Mouse (Mus musculus) urinary bladder, postnatal 36 days (tissue): Measurements from ENCODE around the gene Rad54l2.

Source experiments
- DNase-seq, 2 experiments: peaks; one replicate each; pipeline ENCODE4 v3.0.0; 2022; ENCODE audit warnings: low spot score in 2 of 2, mixed read lengths in 1 of 2

Rad54l2 gene

GRCm38 (mm10) chr9:106676571-106676970, 112.4 kb downstream of the Rad54l2 start:
- no peak for DNase-seq

DNA sequence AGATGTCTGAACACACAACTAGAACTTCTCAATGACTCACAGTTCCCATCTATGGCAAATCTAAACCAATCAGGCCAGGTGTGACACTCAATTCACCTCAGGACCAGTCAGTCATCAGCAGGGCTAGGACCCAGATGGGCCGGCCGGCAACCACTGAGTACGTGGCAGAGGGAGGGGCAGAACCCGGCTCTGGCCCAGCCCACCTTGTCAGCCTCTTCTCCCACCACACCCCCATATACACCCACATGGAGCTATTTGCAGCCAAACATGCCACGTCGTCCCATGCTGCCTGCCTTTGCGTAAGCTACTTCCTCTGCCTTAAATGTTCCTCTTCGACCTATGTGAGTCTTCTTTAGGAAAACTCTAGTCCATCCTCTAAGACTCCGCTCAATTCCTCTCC, 113.0 kb downstream of the Rad54l2 start:
- DNase-seq = no peak

DNA sequence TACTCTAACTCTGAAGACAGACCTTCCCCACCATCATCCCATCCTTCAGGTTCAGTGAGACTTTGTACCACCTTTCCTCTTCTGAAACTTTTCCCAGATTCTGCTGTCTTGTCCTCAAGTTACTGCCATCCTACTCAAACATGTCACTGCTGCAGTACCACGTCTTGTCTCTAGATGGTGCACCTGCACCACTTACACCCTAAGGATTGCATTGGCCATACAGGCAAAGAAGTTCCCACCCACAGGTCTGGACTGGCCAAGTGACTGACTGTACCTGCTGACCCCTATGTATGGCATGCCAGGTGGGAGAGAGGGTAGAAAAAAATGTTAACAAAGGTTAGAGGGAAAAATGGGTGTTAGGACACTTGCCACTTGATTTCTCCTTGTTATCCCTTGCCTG, 113.5 kb downstream of the Rad54l2 start:
- peak; percentile 78 to 82 for DNase-seq

DNA sequence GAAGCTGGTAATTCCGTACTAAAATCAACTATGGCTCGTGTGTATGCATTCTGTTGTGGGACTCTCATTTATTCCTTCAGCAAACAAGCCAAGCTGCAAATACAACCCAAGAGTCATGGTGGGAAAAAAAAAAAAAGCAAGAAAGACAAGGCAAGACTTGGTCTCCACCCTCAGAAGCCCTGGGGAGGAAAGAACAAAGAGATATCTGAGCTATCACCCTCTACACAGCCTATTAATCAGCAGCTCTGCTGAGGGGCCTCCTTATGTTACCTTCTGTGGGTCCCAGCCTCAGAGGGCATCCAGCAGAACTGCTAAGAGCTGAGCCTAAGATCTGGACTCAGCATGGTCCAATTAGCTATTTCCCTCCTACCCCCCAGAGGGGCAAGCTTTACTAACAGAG, 115.1 kb downstream of the Rad54l2 start:
- DNase-seq = no peak

GRCm38 (mm10) chr9:106664856-106665255, 124.1 kb downstream of the Rad54l2 start:
- DNase-seq = no peak

GRCm38 (mm10) chr9:106664433-106664832, 124.6 kb downstream of the Rad54l2 start:
- DNase-seq = no peak

- no peak for DNase-seq
These were observed 125.8 kb downstream of the Rad54l2 start for GRCm38 (mm10) chr9:106663200-106663599.

DNA sequence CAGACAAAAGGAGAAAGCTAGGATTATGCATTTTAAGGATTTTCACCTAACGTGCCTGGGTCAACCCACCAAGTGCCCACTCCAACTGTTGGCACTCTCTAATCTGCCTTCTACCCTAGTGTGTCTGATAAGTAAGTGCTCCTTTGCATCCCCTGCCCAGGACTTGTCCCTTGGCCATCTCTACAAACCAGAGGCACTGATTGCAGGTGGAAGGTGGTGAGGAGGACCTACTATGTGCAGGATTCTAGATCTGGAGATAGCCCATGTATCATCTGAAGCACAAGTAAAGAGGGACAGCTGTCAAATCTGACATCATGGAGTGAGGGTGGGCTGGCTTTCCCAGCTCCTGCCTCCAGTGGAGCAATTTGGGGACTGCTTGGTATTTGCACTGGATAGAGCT, 129.1 kb downstream of the Rad54l2 start:
- DNase-seq = no peak

- DNase-seq = no peak
These were observed 129.6 kb downstream of the Rad54l2 start for GRCm38 (mm10) chr9:106659441-106659840.

DNA sequence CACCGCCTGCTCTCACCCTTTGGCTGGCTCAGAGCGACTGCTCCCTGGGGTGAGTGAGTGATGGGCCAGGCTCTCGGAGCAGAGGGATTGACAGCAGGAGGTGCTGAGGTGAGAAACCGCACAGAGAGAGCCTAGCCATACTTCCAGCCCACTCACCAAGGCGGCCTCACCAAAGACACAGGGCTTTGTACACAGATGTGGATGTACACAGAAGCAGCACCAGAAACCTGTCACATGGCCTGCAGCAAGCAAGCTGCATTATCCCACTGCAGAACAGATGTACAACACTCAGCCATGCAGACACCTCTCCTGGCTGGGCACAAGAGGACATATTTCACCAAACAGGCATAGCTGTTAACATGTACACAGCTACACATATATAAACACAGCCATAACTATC, 131.4 kb downstream of the Rad54l2 start:
- no peak for DNase-seq

- DNase-seq = no peak
These were observed 132.2 kb downstream of the Rad54l2 start for GRCm38 (mm10) chr9:106656820-106657219.

- peak; percentile 39 to 59 for DNase-seq
These were observed 132.9 kb downstream of the Rad54l2 start, which contains the start of gene Grm2 for GRCm38 (mm10) chr9:106655884-106656720. TSS of gene Grm2 (minus strand) at chr9:106656082.

GRCm38 (mm10) chr9:106652720-106653119, 136.3 kb downstream of the Rad54l2 start:
- no peak for DNase-seq

GRCm38 (mm10) chr9:106647226-106647625, 141.8 kb downstream of the Rad54l2 start:
- no peak for DNase-seq

DNA sequence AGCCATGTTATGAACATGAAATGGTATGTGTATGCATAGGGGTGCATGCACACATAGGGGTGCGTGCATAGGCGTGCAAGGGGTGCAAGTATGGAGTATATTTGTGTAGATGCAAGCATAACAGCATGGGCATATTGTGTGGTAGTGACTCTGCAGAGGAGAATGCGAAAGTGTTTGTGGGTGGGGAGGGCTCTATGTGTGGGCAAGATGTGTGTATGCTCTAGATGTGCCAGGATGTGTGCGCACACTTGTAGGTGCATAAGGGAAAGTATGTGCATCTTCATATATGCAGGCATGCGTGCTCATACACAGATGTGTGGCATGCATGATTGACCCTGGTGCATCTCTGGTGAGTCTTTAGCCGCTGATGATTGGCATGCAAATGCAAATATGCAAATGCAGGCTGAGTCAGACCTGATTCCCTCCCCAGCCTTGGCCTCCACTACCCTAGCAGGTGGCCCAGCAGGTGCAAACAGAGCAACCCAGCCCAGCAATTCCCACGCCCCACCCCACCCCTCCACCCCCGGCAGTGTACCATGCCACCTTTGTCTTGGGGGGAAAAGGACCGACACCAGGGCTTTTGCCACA, 143.2 kb downstream of the Rad54l2 start:
- no peak for DNase-seq

DNA sequence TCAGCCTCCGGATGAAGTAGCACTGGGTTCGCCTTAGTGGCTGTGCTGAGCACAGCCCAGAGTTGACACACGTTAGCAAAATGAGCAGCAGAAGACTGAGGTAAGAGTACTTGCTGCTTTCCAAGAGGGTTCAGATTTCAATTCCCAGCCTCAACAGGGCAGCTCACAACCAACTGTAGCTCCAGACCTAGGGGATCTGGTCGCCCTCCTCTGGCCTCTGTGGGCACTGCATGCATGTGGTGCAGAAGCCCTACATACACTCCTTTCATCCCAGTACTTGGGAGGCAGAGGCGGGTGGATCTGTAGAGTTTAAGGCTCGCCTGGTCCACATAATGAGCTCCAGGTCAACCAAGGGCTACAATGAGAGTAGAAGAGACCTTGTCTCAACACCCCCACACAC, 145.2 kb downstream of the Rad54l2 start:
- DNase-seq = no peak

DNA sequence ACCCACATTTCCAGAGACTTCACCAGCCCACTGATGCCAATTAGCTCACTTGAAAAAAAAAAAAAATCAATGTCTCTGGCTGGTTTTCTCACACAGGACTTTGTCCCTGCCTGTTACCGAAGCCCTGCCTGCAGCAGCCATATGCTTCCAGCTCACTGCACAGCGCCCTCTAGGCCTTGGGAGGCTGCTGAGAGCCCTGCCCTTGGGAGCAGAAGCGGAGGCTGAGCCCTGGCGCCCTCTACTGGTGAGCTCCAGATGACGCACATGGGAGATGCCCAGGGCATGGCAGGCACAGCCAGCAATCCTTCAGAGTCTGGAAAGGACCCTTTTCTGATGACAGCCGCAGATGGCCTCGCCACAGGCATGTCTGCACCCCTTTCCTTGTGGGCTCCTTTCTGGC, 145.9 kb downstream of the Rad54l2 start:
- DNase-seq = peak; percentile 11 to 62

GRCm38 (mm10) chr9:106641346-106641745, 147.6 kb downstream of the Rad54l2 start:
- no peak for DNase-seq

GRCm38 (mm10) chr9:106638154-106638553, 150.8 kb downstream of the Rad54l2 start:
- no peak for DNase-seq
